Mouse (Mus musculus) heart, postnatal 0 days (tissue): ENCODE measurements around the gene Slc44a5. TPM values are rescaled to one million over a fixed set of nuclear protein-coding genes. Genes with fewer than 3 reads are reported as not detected.

Experiments
- ATAC-seq: fragments of 200-750 bp; cut with Nextera tagmentation; 2 replicates; pipeline ENCODE4 v1.8.0; 2017; ENCODE audit warnings: low read depth, moderate number of reproducible peaks, moderate library complexity; ENCODE audit not compliant: insufficient read depth
- DNase-seq: peaks from one replicate; pipeline ENCODE4 v3.0.0-alpha.2; 2016; ENCODE audit warnings: low spot score
- H3K27ac ChIP-seq: fragments of 300-500 bp; sonication (generic); 2 replicates; pipeline ENCODE4 v1.5.1; 2014; ENCODE audit warnings: low read depth, mild to moderate bottlenecking
- H3K27me3 ChIP-seq: fragments of 300-500 bp; sonication (generic); 2 replicates; pipeline ENCODE4 v1.6.1; 2014; ENCODE audit warnings: low read length, mixed read lengths; ENCODE audit not compliant: control insufficient read depth, insufficient read depth
- H3K36me3 ChIP-seq: fragments of 300-500 bp; sonication (generic); replicated peaks from 2 replicates; pipeline ENCODE4 v1.6.1; 2014; ENCODE audit warnings: low read length, mixed read lengths; ENCODE audit not compliant: control insufficient read depth, insufficient read depth
- H3K4me1 ChIP-seq: fragments of 300-500 bp; sonication (generic); 2 replicates; pipeline ENCODE4 v1.6.1; 2014; ENCODE audit warnings: antibody characterized with exemption; ENCODE audit not compliant: control insufficient read depth, insufficient read depth
- H3K4me2 ChIP-seq: fragments of 300-500 bp; sonication (generic); 2 replicates; pipeline ENCODE4 v1.6.1; 2014; ENCODE audit warnings: low read depth, mild to moderate bottlenecking, low read length, moderate library complexity
- H3K4me3 ChIP-seq: fragments of 300-500 bp; sonication (generic); 2 replicates; pipeline ENCODE4 v1.5.1; 2014; ENCODE audit warnings: low read depth, low read length
- H3K9ac ChIP-seq: fragments of 300-500 bp; sonication (generic); replicated peaks from 2 replicates; pipeline ENCODE4 v1.6.1; 2014; ENCODE audit warnings: low read depth, low read length, mixed read lengths
- H3K9me3 ChIP-seq: fragments of 300-500 bp; sonication (generic); replicated peaks from 2 replicates; pipeline ENCODE4 v1.6.1; 2016; ENCODE audit warnings: low read length; ENCODE audit not compliant: control insufficient read depth
- CTCF ChIP-seq: IDR thresholded peaks from 2 replicates; pipeline ENCODE4 v1.5.1; 2016; ENCODE audit warnings: antibody characterized with exemption, control low read depth, low read depth
- EP300 ChIP-seq: IDR thresholded peaks from 2 replicates; pipeline ENCODE4 v1.6.1; 2016; ENCODE audit warnings: antibody characterized with exemption, low read depth
- WGBS: fragments of 180-500 bp; shearing (Covaris S2); extraction: QIAGEN DNeasy Blood & Tissue Kit; methylation state at CpG from one replicate; pipeline ENCODE4 v1.1.7; 2014; 5-methylcytosine and 5-hydroxymethylcytosine counted together
- polyA plus RNA-seq: library from polyadenylated mRNA; unstranded; fragments of >200 nt; fragmentation: Nextera tagmentation; extraction: Ambion mirVana; gene quantifications from 2 replicates; pipeline ENCODE4 v1.2.1, GENCODE M21; 2015
- total RNA-seq: library from RNA; depleted of rRNA; stranded (reverse); fragments of >200 nt; gene quantifications from 2 replicates; pipeline ENCODE4 v1.2.3, GENCODE M21; 2014; ENCODE audit warnings: low replicate concordance

Slc44a5 gene
- total and polyA plus RNA-seq, 2 experiments from 2014 or later = 0.31 to 0.42 TPM

DNA sequence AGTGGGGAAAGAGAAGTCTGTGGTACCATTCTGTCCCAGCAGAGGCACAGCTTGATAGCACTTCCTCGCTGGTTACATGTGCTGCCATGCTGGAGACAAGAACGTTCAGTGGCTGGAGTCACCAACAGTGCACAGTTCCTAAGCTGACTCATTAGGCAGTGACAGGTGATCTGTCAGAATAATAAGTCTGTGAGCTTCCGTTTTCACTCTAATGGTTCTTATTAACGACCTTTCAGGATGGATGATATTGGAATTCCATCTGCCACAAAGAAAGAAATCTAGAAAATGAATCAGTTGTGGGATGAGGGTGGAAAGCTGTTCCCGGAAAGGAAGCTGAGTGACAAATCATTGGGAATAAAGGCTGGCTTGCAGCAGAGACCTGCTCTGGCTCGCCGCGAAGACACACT lies 227.2 kb downstream of the Slc44a5 start:
- TF ChIP-seq EP300 (no peak), CTCF (no peak)
- H3K36me3 ChIP-seq = no peaks in the 10 kb centered on the region
- H3K9me3 ChIP-seq = no peaks in the 10 kb centered on the region
- H3K4me1 ChIP-seq = no peaks in the 10 kb centered on the region
- no peak overlapping the region for H3K4me3 ChIP-seq
- ATAC-seq = no peak
- H3K27me3 ChIP-seq = no peaks in the 10 kb centered on the region
- WGBS = 70% methylated on average over 8 of the region's 8 CpGs
- no peak overlapping the region for H3K27ac ChIP-seq
- DNase-seq = no peak
- no peak overlapping the region for H3K4me2 ChIP-seq
- H3K9ac ChIP-seq = no peak overlapping the region

DNA sequence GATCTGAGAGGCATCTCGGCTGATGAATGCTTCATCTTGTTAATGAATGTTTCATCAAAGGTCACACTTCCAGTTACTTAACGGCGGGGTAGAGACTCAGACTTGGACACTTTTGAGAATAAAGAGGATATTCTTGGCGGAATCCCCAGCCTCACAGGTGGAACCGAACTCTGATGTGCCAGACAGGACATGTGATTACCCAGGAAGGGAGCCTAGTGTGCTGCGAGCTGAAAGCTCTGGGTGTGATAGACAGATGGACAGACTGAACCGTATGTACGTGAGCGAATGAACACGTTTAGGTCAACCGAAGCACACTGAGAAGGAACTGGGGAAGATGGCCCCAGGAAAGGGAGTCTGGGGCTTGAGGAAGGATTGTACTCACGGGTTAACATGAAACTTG lies 228.6 kb downstream of the Slc44a5 start:
- Histone ChIP-seq H3K36me3 (no peaks in the 10 kb centered on the region), H3K27ac (no peak overlapping the region), H3K27me3 (no peaks in the 10 kb centered on the region), H3K4me1 (no peaks in the 10 kb centered on the region), H3K4me2 (no peak overlapping the region), H3K9ac (no peak overlapping the region), H3K4me3 (no peak overlapping the region), H3K9me3 (no peaks in the 10 kb centered on the region)
- no peak for DNase-seq
- no peak for ATAC-seq
- WGBS = 78% methylated on average over 12 of the region's 12 CpGs
- no peak for TF ChIP-seq EP300
- TF ChIP-seq CTCF = no peak

DNA sequence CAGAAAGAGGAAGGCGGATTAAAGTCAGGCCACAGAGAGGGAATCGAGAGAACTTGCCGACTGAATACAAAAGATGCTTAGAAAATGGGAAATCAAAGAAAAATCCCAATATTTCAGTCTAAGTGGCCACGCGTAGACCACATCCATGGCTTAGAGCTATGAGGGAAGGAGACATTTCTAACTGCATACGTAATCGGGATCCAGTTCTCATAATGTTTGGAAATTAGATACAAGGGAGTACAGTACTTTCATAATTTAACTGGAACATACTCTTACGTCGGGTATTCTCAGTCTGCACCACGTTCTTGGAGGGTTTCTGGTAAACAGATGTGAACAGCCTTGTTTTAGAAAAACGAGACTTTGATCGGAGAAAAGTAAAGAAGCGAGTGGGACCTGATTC lies 229.1 kb downstream of the Slc44a5 start:
- Histone ChIP-seq H3K9ac (no peak overlapping the region), H3K27me3 (no peaks in the 10 kb centered on the region), H3K4me2 (no peak overlapping the region), H3K4me3 (no peak overlapping the region), H3K27ac (no peak overlapping the region), H3K36me3 (no peaks in the 10 kb centered on the region), H3K9me3 (no peaks in the 10 kb centered on the region), H3K4me1 (no peaks in the 10 kb centered on the region)
- ATAC-seq (no peak), DNase-seq (no peak)
- TF ChIP-seq CTCF (no peak), EP300 (no peak)
- WGBS = 83% methylated on average over 13 of the region's 13 CpGs

DNA sequence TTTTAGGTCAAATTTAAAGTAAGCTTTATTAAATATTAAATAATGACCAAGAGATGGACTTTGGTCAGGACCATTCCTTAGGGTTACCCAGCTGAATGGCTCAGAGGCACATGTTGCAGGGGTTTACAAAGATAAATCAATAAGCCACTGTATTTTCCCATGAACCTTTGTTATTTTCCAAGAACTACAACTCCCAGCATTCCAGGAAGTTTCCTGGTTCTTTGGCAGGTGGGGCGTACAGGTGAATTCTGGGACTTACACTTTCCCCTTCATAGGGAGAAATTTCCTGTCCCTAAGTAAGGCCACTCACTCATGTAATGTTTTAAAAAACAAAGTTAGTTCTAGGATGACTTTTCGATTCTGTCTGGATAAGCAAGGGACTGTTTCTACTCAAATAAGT lies 235.2 kb downstream of the Slc44a5 start:
- no peaks in the 10 kb centered on the region for H3K4me1 ChIP-seq
- H3K27me3 ChIP-seq = no peaks in the 10 kb centered on the region
- DNase-seq = no peak
- H3K9ac ChIP-seq = no peak overlapping the region
- no peak overlapping the region for H3K27ac ChIP-seq
- no peaks in the 10 kb centered on the region for H3K9me3 ChIP-seq
- no peak for ATAC-seq
- no peak overlapping the region for H3K4me3 ChIP-seq
- H3K36me3 ChIP-seq = no peaks in the 10 kb centered on the region
- H3K4me2 ChIP-seq = no peak overlapping the region
- 84% methylated on average over 2 of the region's 2 CpGs for WGBS
- no peak for TF ChIP-seq CTCF
- no peak for TF ChIP-seq EP300

DNA sequence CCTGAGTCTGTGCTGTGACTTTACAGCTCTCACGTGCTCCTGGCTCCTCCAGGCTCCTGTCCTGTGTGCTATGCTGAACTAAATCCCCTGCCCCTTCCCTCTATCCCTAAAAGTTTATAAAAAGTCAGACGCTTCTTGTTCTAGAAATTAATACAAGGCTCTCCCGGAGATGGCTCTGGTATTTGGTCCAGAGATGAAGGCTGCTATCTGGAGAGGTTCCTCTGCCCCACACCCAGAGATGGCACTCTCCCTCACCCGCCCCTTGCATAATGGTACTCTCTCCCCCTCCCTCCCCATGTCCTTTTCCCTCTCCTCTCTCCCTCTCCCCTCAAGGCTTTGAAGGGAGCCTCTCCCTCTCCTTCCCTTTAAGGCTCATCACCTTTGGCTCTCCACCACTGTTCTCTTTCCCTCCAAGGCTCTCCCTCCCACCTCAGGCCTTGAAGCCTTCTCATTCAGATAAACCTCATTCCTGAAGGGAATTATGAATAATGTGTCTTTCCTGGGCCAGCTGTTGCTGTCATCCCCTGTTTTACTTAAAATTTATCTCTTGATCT lies 236.0 kb downstream of the Slc44a5 start:
- 33% methylated on average over 4 of the region's 4 CpGs for WGBS
- ATAC-seq = no peak
- H3K4me2 ChIP-seq = no peak overlapping the region
- H3K9me3 ChIP-seq = no peaks in the 10 kb centered on the region
- no peak overlapping the region for H3K4me3 ChIP-seq
- no peaks in the 10 kb centered on the region for H3K27me3 ChIP-seq
- no peaks in the 10 kb centered on the region for H3K4me1 ChIP-seq
- H3K9ac ChIP-seq = no peak overlapping the region
- no peaks in the 10 kb centered on the region for H3K36me3 ChIP-seq
- DNase-seq = no peak
- TF ChIP-seq CTCF (no peak), EP300 (no peak)
- no peak overlapping the region for H3K27ac ChIP-seq

DNA sequence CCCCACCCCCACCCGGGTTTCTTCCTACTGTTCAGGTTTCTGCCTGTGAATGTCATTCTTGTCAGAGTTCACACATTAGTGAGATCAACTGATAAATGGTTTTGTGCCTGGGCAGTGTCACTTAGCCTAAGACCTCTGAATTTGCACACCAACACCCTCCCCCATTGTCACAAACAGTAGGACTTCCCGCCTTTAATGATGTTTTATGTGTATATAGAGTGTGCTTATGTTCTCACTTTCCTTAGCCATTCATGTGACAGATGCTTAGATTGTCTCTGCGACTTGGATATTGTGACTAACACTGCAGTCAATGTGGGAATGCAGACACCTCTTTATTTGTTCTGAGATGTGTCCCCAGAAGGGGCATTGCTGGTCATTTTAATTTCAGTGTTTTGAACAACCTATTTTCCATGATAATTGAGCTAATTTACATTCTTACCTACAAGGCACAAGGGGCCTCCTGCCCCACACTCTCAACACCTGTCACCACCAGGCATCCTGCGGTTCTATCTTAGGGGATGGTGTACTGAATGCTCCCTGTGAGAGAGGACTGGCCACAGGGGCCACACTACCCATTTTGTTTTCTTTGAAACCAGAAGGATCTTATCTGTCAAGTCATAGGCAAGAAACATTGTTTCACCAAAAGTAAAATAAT lies 236.7 kb downstream of the Slc44a5 start:
- H3K36me3 ChIP-seq = no peaks in the 10 kb centered on the region
- no peaks in the 10 kb centered on the region for H3K9me3 ChIP-seq
- WGBS = 23% methylated on average over 4 of the region's 4 CpGs
- DNase-seq (no peak), ATAC-seq (no peak)
- H3K9ac ChIP-seq = no peak overlapping the region
- H3K27me3 ChIP-seq = no peaks in the 10 kb centered on the region
- H3K4me3 ChIP-seq = no peak overlapping the region
- H3K4me1 ChIP-seq = no peaks in the 10 kb centered on the region
- no peak overlapping the region for H3K27ac ChIP-seq
- no peak for TF ChIP-seq CTCF
- no peak for TF ChIP-seq EP300
- H3K4me2 ChIP-seq = no peak overlapping the region
